ENCODE assay signal across 20 mouse cellular contexts in the genomic region with DNA sequence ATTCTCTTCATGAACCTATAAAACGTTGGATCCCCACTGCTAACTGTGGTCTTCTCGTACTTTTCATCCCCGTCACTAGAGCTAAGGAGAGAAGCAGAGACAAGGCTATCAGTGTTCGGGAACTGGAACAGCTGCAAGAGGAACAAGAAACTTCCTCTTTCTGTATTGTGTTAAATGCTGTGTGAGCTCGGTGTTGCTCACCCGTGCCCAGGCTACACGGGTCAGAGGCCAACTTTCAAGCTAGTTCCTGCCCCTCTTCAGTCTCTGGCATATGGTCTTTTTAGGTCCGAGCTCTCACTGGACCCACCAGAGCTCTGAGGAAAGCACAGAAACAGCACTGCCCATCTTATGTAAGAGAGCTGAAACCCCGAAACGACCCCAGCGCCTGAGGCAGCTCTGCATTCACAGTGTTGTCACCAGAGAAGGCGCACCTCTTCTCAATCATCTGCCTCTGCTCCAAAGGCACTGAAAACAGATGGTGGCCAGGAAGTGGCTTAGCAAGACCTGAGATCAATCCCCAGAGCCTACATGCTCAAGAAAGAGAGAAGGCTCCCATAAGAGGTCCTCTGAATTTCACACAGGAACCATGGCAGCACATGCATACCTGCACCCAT. TPM values are rescaled to one million over a fixed set of nuclear protein-coding genes. Genes with fewer than 3 reads are reported as not detected.
DNase-seq lines count a peak whose midpoint lies in the region; ATAC-seq and TF ChIP-seq lines count a peak whose summit lies in the region.
"Had no signal": no experiment of that assay in that cellular context is flagged by ENCODE, and none has a peak within 500 bp of the region (broad histone marks: within the 10 kb centered on the region; RNA-seq: fewer than 3 reads in every experiment).

No protein-coding gene starts in this region.

- H3K36me3 ChIP-seq in liver, embryonic 15.5 days (replicated peaks) = peaks cover 70% of the 10 kb centered on the region
- H3K36me3 ChIP-seq in liver, embryonic 11.5 days (ENCODE audit: control insufficient read depth, insufficient read depth, low read length) = peaks cover 49% of the 10 kb centered on the region
- peaks cover 80% of the 10 kb centered on the region for H3K36me3 ChIP-seq in G1E (replicated peaks)

- no peak overlapping the region for H3K4me2 ChIP-seq in liver, embryonic 15.5 days
- no peak overlapping the region for H3K4me2 ChIP-seq in liver, embryonic 11.5 days
- H3K4me2 ChIP-seq: forebrain, embryonic 12.5 days; heart, embryonic 13.5 days; limb, embryonic 12.5 days; lung, embryonic 14.5 days; neural tube, embryonic 12.5 days had no signal

- H3K4me1 ChIP-seq in liver, embryonic 15.5 days (replicated peaks) = peaks cover 3% of the 10 kb centered on the region; the same call in 1 of the 2 replicates
- no peaks in the 10 kb centered on the region; the same call in 1 of the 2 replicates for H3K4me1 ChIP-seq in liver, embryonic 11.5 days (replicated peaks; ENCODE audit: control insufficient read depth, insufficient read depth, low read length)
- peaks cover 27% of the 10 kb centered on the region for H3K4me1 ChIP-seq in G1E (ENCODE audit: insufficient read depth, low read depth, low read length)
- H3K4me1 ChIP-seq: forebrain, embryonic 12.5 days; heart, embryonic 13.5 days; limb, embryonic 12.5 days; midbrain, embryonic 10.5 days; neural tube, embryonic 12.5 days had no signal

- no peak overlapping the region for H3K9ac ChIP-seq in liver, embryonic 15.5 days
- H3K9ac ChIP-seq in liver, embryonic 11.5 days (ENCODE audit: low read depth, low read length) = no peak overlapping the region
- H3K9ac ChIP-seq: forebrain, embryonic 12.5 days; heart, embryonic 13.5 days; limb, embryonic 12.5 days; lung, embryonic 14.5 days; neural tube, embryonic 12.5 days had no signal

- H3K27me3 ChIP-seq in liver, embryonic 15.5 days = no peaks in the 10 kb centered on the region
- H3K27me3 ChIP-seq in liver, embryonic 11.5 days (replicated peaks; ENCODE audit: control insufficient read depth, insufficient read depth, low read length) = no peaks in the 10 kb centered on the region
- H3K27me3 ChIP-seq in G1E (ENCODE audit: insufficient read depth, low read length) = no peaks in the 10 kb centered on the region
- H3K27me3 ChIP-seq: forebrain, embryonic 12.5 days; heart, embryonic 13.5 days; limb, embryonic 12.5 days; neural tube, embryonic 12.5 days had no signal

- H3K4me3 ChIP-seq in liver, embryonic 15.5 days (replicated peaks) = no peak overlapping the region
- H3K4me3 ChIP-seq in liver, embryonic 11.5 days (ENCODE audit: low read depth, low read length) = no peak overlapping the region
- no peak overlapping the region; the same call in 1 of the 2 replicates for H3K4me3 ChIP-seq in G1E (ENCODE audit: low read depth, low read length)
- H3K4me3 ChIP-seq: forebrain, embryonic 12.5 days; heart, embryonic 13.5 days; limb, embryonic 12.5 days; midbrain, embryonic 10.5 days; neural tube, embryonic 12.5 days had no signal

- ATAC-seq in liver, embryonic 15.5 days (ENCODE audit: insufficient read depth) = no peak
- ATAC-seq in liver, embryonic 11.5 days (replicated peaks; ENCODE audit: low FRiP score) = no peak
- peak; percentile 75 for ATAC-seq in G1E (ENCODE audit: extremely low read depth, insufficient number of reproducible peaks, low FRiP score, poor library complexity, severe bottlenecking)
- ATAC-seq in granulocyte monocyte progenitor cell, adult 5-6 weeks (replicated peaks; ENCODE audit: poor library complexity, severe bottlenecking) = peak; percentile 88
- peak; percentile 91 for ATAC-seq in neutrophil, adult 5-6 weeks (ENCODE audit: extremely low read depth, insufficient number of reproducible peaks, low FRiP score, poor library complexity, severe bottlenecking)

- no peaks in the 10 kb centered on the region for H3K9me3 ChIP-seq in liver, embryonic 15.5 days (replicated peaks)
- H3K9me3 ChIP-seq in liver, embryonic 11.5 days (ENCODE audit: control insufficient read depth, low read length) = no peaks in the 10 kb centered on the region
- H3K9me3 ChIP-seq in G1E (replicated peaks) = no peaks in the 10 kb centered on the region
- H3K9me3 ChIP-seq: forebrain, embryonic 12.5 days; heart, embryonic 13.5 days; limb, embryonic 12.5 days; midbrain, embryonic 10.5 days; neural tube, embryonic 12.5 days had no signal

- no peak for TF ChIP-seq CTCF in G1E (IDR thresholded peaks at IDR 0.05; ENCODE audit: low read depth, low read length)

- no peak for DNase-seq in liver, embryonic 11.5 days (ENCODE audit: low spot score)
- peak; percentile 38 for DNase-seq in G1E (ENCODE audit: low spot score)
- no peak for DNase-seq in adrenal gland, adult (ENCODE audit: inconsistent age in 2 of 2, low spot score in 1 of 2)
- no peak for DNase-seq in right cerebral cortex, adult 18-20 months
- no peak for DNase-seq in heart, adult 8-10 months (ENCODE audit: low spot score)
- DNase-seq: adrenal gland, postnatal 10 days; cerebellum, postnatal 10 days; heart, postnatal 4 days; kidney, adult 2 months; kidney, postnatal 36 days; lung, embryonic 14.5 days; right cerebral cortex, postnatal 4 days had no signal

- peak overlapping the region; percentile 34; the same call in 1 of the 2 replicates for H3K27ac ChIP-seq in liver, embryonic 15.5 days (replicated peaks)
- H3K27ac ChIP-seq in liver, embryonic 11.5 days (ENCODE audit: low read depth, low read length) = no peak overlapping the region
- H3K27ac ChIP-seq: forebrain, embryonic 12.5 days; heart, embryonic 13.5 days; limb, embryonic 12.5 days; midbrain, embryonic 10.5 days; neural tube, embryonic 12.5 days had no signal

- 48% methylated on average over 12 of the region's 12 CpGs for WGBS in liver, embryonic 15.5 days (ENCODE audit: insufficient replicate concordance)
- 63% methylated on average over 12 of the region's 12 CpGs for WGBS in liver, embryonic 11.5 days

RNA-seq across cellular contexts. Expression of a gene that starts 7.0 kb away (rescaled TPM):
- polyA plus RNA-seq in liver, embryonic 15.5 days (2015; fragmentation: Nextera tagmentation; extraction: Ambion mirVana) = 20.9 and 26.0 TPM in 2 replicates
- polyA plus RNA-seq in liver, embryonic 11.5 days (2014; fragmentation: Nextera tagmentation; extraction: Ambion mirVana) = 56.2 and 62.8 TPM in 2 replicates
- total RNA-seq in G1E (2014; fragmentation: Nextera tagmentation) (36.6 and 38.6 TPM in 2 replicates), G1E (2017) (48.3 and 49.8 TPM in 2 replicates)
- 6.9 and 8.0 TPM in 2 replicates for polyA plus RNA-seq in G1E (2012)
- total RNA-seq in granulocyte monocyte progenitor cell, adult 5-6 weeks (2014; fragmentation: Nextera tagmentation) = 32.8 and 40.4 TPM in 2 replicates
- 18.3 and 39.8 TPM in 2 replicates for total RNA-seq in granulocyte monocyte progenitor cell, adult 5-6 weeks (2017)
- 35.7 and 36.0 TPM in 2 replicates for total RNA-seq in neutrophil, adult 5-6 weeks (2017)
- 10 to 100 TPM; 19.2 to 21.2 (median 20.1) TPM for total RNA-seq in heart, adult 8-10 months (2022)

RNA-seq across cellular contexts. Expression of a gene that starts 20.1 kb away (rescaled TPM):
- polyA plus RNA-seq in liver, embryonic 15.5 days (2015; fragmentation: Nextera tagmentation; extraction: Ambion mirVana) = 84.9 and 87.8 TPM in 2 replicates
- polyA plus RNA-seq in liver, embryonic 11.5 days (2014; fragmentation: Nextera tagmentation; extraction: Ambion mirVana) = 226 and 253 TPM in 2 replicates
- 251 and 253 TPM in 2 replicates for total RNA-seq in G1E (2014; fragmentation: Nextera tagmentation)
- 334 TPM in 2 replicates for total RNA-seq in G1E (2017)
- 57.5 and 69.1 TPM in 2 replicates for polyA plus RNA-seq in G1E (2012)
- total RNA-seq in granulocyte monocyte progenitor cell, adult 5-6 weeks (2014; fragmentation: Nextera tagmentation) = 150 and 160 TPM in 2 replicates
- total RNA-seq in granulocyte monocyte progenitor cell, adult 5-6 weeks (2017) = 207 and 213 TPM in 2 replicates
- total RNA-seq in neutrophil, adult 5-6 weeks (2017) = 98.2 and 102 TPM in 2 replicates
- total RNA-seq in heart, adult 8-10 months (2022) = 10 to 100 TPM; 26.8 to 32.8 (median 29.9) TPM

RNA-seq across cellular contexts. Expression of a gene that starts 40.7 kb away (rescaled TPM):
- polyA plus RNA-seq in liver, embryonic 15.5 days (2015; fragmentation: Nextera tagmentation; extraction: Ambion mirVana) = 149 and 159 TPM in 2 replicates
- 489 and 511 TPM in 2 replicates for polyA plus RNA-seq in liver, embryonic 11.5 days (2014; fragmentation: Nextera tagmentation; extraction: Ambion mirVana)
- total RNA-seq in G1E (2014; fragmentation: Nextera tagmentation) (522 and 617 TPM in 2 replicates), G1E (2017) (590 and 664 TPM in 2 replicates)
- 3,102 and 4,494 TPM in 2 replicates for polyA plus RNA-seq in G1E (2012)
- 653 and 773 TPM in 2 replicates for total RNA-seq in granulocyte monocyte progenitor cell, adult 5-6 weeks (2014; fragmentation: Nextera tagmentation)
- 606 and 815 TPM in 2 replicates for total RNA-seq in granulocyte monocyte progenitor cell, adult 5-6 weeks (2017)
- 399 and 408 TPM in 2 replicates for total RNA-seq in neutrophil, adult 5-6 weeks (2017)
- 100 to 1,000 TPM; 550 to 601 (median 588) TPM for total RNA-seq in heart, adult 8-10 months (2022)

RNA-seq across cellular contexts. Expression of a gene that starts 56.4 kb away (rescaled TPM):
- polyA plus RNA-seq in liver, embryonic 15.5 days (2015; fragmentation: Nextera tagmentation; extraction: Ambion mirVana) = 0.33 and 0.76 TPM in 2 replicates
- polyA plus RNA-seq in liver, embryonic 11.5 days (2014; fragmentation: Nextera tagmentation; extraction: Ambion mirVana) = 2.2 and 3.4 TPM in 2 replicates
- total RNA-seq in G1E (2014; fragmentation: Nextera tagmentation) (not detected in 2 replicates), G1E (2017) (not detected in 2 replicates)
- not detected in 2 replicates for polyA plus RNA-seq in G1E (2012)
- total RNA-seq in granulocyte monocyte progenitor cell, adult 5-6 weeks (2014; fragmentation: Nextera tagmentation) = not detected in 2 replicates
- 0.09 and 0.26 TPM in 2 replicates for total RNA-seq in granulocyte monocyte progenitor cell, adult 5-6 weeks (2017)
- total RNA-seq in neutrophil, adult 5-6 weeks (2017) = not detected in 2 replicates
- total RNA-seq in heart, adult 8-10 months (2022) = 1 to 10 TPM; 6.2 to 9.5 (median 8.8) TPM

Comparison
In these comparisons a context has a peak if more than half of its experiments do, and no peak if none do; other contexts are left out.
1. ATAC-seq: peak in G1E (single experiment), granulocyte monocyte progenitor cell, adult 5-6 weeks (single experiment) and neutrophil, adult 5-6 weeks (single experiment); none in liver, embryonic 15.5 days (single experiment) and liver, embryonic 11.5 days (single experiment).